Mouse (Mus musculus) kidney, postnatal 10 days (tissue): ENCODE results near the gene Axin2.

Experiments
- DNase-seq: peaks from one replicate; pipeline ENCODE4 v3.0.0; 2021; ENCODE audit warnings: mixed read lengths

Axin2 gene

GRCm38 (mm10) chr11:108906590-108907254 is 13.4 kb upstream of the Axin2 start:
- no peak for DNase-seq

GRCm38 (mm10) chr11:108909396-108910195 is 10.6 kb upstream of the Axin2 start:
- DNase-seq, result no peak

GRCm38 (mm10) chr11:108910328-108910886 is 9.7 kb upstream of the Axin2 start:
- DNase-seq, result no peak

GRCm38 (mm10) chr11:108910903-108911302 is 9.2 kb upstream of the Axin2 start:
- no peak for DNase-seq

- DNase-seq, result no peak
These were observed 8.0 kb upstream of the Axin2 start for GRCm38 (mm10) chr11:108912174-108912573.

GRCm38 (mm10) chr11:108917422-108918324 is 2.5 kb upstream of the Axin2 start:
- peak; percentile 82 for DNase-seq

GRCm38 (mm10) chr11:108920636-108921505 is 722 bp downstream of the Axin2 start:
- DNase-seq, result peak; percentile 91

GRCm38 (mm10) chr11:108921506-108922455 is 1.6 kb downstream of the Axin2 start:
- DNase-seq, result peak; percentile 66

- DNase-seq, result no peak
These were observed 2.5 kb downstream of the Axin2 start for GRCm38 (mm10) chr11:108922511-108923187.

- no peak for DNase-seq
These were observed 3.0 kb downstream of the Axin2 start for GRCm38 (mm10) chr11:108923188-108923575.

GRCm38 (mm10) chr11:108923781-108924180 is 3.6 kb downstream of the Axin2 start:
- DNase-seq, result no peak

- DNase-seq, result no peak
These were observed 4.2 kb downstream of the Axin2 start for GRCm38 (mm10) chr11:108924346-108924745.

- peak; percentile 89 for DNase-seq
These were observed 5.1 kb downstream of the Axin2 start for GRCm38 (mm10) chr11:108925202-108925601.

GRCm38 (mm10) chr11:108925826-108926225 is 5.7 kb downstream of the Axin2 start:
- DNase-seq, result no peak

- no peak for DNase-seq
These were observed 6.4 kb downstream of the Axin2 start for GRCm38 (mm10) chr11:108926345-108927092.

GRCm38 (mm10) chr11:108927093-108927444 is 6.9 kb downstream of the Axin2 start:
- no peak for DNase-seq

- no peak for DNase-seq
These were observed 7.9 kb downstream of the Axin2 start for GRCm38 (mm10) chr11:108928096-108928495.

GRCm38 (mm10) chr11:108928752-108929151 is 8.6 kb downstream of the Axin2 start:
- DNase-seq, result no peak

GRCm38 (mm10) chr11:108929176-108929575 is 9.0 kb downstream of the Axin2 start:
- no peak for DNase-seq
